Mouse (Mus musculus) spleen, adult 12 weeks (tissue): ENCODE measurements around the gene Wnt5b.

Experiments
- DNase-seq: peaks from one replicate; pipeline ENCODE4 v3.0.0; 2022; ENCODE audit warnings: low spot score

Gene Wnt5b

GRCm38 (mm10) chr6:119386421-119386820, 157.7 kb downstream of the Wnt5b start:
- DNase-seq = no peak

GRCm38 (mm10) chr6:119385668-119386067, 158.5 kb downstream of the Wnt5b start:
- DNase-seq = no peak
